Mouse (Mus musculus) brown adipose tissue, adult 24 weeks (tissue): ENCODE data around the gene Trim60. TPM values are rescaled to one million over a fixed set of nuclear protein-coding genes. Genes with fewer than 3 reads are reported as not detected.
A peak's percentile ranks its signal among the peaks of the same experiment; 100 is the strongest.

Experiments used
- H3K27ac ChIP-seq: fragments of 200-500 bp; replicated peaks from 2 replicates; pipeline ENCODE4 v1.5.1; 2012; ENCODE audit warnings: low read depth, mild to moderate bottlenecking, low read length
- H3K4me1 ChIP-seq: fragments of 200-500 bp; 2 replicates; pipeline ENCODE4 v1.6.1; 2012; ENCODE audit warnings: low read length, mixed read lengths; ENCODE audit not compliant: control insufficient read depth, insufficient read depth, insufficient read length
- H3K4me3 ChIP-seq: fragments of 200-500 bp; 2 replicates; pipeline ENCODE4 v1.5.1; 2012; ENCODE audit warnings: low read depth, mild to moderate bottlenecking, low read length, moderate library complexity; ENCODE audit not compliant: insufficient read depth
- polyA plus RNA-seq: library from polyadenylated mRNA; stranded (reverse); fragments of >200 nt; gene quantifications from 2 replicates; pipeline ENCODE4 v1.2.4, GENCODE M21; 2012; ENCODE audit not compliant: missing spikeins, insufficient read depth, insufficient read length

Trim60 gene
- not detected in 2 replicates for polyA plus RNA-seq

DNA sequence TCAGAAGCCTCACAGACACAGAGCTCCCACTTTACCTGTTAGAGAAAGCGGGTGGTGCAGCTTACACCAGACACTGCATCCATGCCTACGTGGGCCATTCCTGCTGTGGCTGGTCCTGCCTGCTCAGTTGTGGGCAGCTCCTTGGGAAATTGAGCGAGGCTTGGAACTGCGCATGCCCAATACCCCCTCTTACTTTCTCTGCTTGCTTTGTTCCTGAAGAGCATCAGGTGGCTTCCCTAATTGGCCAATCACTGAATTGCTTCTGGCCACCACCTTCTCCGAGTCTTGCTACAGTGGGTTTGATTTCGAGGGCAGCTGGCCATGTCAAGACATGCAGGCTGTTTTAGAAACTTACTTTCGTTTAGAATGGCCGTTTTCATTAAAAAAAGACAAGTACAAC lies at the start of gene Trim60, which contains the start of gene Trim61:
Trim60 (minus strand) TSS at position 162 of the 400 bp plus-strand sequence.
Trim61 (minus strand) TSS at position 101 of the 400 bp plus-strand sequence.
- Histone ChIP-seq H3K27ac (no peak within 1 kb of the TSS), H3K4me3 (no peak within 1 kb of the TSS), H3K4me1 (no peaks in the 10 kb centered on the region)

DNA sequence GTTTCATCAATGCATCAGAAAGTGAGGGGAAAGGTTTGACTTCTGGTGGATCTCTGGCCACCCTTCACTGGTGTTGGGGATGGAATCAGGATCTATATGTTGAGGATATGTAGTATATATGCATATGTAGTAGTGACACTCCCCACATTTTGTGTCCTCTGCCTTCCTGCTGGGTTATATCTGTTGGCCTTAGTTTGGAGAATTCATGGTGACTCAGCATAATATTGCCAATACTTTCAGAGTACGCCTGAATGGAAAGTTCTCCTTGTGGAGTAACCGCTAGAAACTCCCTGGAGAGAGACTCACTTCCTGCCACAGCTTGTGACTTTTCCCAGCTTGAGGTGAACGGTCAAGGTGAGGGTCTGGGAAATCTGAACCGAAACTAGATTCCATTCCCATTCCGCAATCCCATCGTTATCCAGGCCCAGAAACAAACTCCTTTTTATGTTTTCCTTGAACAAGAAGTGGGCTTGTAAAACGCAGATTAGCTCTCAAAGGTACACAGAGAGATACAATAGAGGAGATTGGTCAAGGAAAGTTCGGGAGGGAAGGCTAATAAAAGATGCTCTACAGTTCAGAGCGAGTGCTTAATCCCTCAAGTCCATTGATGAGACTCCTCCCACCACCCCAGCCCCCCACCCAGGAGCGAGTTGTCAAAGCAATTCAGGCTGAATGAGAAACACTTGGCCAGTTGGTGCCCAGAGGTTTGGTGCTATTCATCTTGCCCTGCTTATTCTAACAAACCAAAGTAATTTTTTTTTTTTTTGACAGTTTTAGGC lies 49.5 kb upstream of the Trim60 start:
- Histone ChIP-seq H3K4me3 (peak overlapping the region; percentile 34), H3K27ac (peak overlapping the region; percentile 90), H3K4me1 (no peaks in the 10 kb centered on the region)

DNA sequence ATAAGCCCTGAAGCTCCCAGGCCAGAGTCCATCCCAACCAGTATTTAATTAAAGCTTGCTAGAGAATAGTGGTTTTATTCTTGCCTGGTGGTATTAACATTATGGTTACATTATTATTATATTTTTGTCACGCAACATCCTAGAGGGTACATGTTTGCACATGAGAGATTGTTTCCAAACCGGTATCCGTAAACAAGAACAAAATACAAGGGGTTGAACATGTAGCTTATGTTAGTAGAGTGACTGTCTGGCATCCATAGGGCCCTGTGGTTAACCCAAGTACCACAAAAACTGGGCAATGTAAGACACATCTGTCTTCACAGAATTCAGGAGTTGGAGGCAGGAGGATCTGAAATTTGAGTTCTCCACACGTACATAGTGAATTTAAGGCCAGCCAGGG lies 48.6 kb upstream of the Trim60 start:
- no peak overlapping the region for H3K4me3 ChIP-seq
- no peak overlapping the region for H3K27ac ChIP-seq
- H3K4me1 ChIP-seq = no peaks in the 10 kb centered on the region

DNA sequence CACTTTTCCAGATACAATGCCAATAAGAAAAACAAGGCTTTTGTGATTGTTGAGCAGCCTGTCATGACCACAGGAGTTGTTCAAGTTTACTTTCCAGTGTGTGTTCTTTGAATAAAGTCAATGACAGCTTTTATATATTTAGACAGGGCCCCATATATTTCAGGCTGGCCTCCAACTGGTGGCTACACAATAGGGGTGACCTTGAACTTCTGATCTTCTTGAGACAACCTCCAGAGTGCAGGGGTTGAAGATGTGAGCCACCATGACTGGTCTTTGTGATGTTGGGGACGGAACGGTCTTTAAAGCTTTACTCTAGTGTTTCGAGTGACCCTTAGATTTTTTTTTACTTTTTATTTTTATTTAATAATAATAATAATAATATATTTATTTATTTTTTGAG lies 47.2 kb upstream of the Trim60 start:
- H3K4me3 ChIP-seq = no peak overlapping the region
- H3K4me1 ChIP-seq = no peaks in the 10 kb centered on the region
- no peak overlapping the region for H3K27ac ChIP-seq

DNA sequence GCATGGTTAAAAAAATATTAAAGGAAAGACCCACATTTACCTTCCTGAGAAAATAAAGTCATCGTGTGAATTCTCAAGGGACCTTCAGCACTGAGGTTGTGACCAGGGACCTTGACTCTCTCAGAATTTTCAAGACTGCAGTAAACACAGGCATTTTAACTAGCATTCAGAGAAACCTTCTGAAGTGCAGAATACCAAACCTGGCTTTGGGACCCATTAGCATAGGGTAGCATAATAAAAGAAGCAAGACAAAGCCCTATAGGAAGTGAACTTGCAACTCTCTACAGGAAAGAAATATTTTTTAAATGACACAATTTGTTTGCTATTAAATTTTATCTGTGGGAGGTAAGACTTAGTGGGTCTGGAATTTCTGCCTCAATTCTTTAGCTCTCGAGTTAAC lies 45.7 kb upstream of the Trim60 start:
- no peak overlapping the region for H3K27ac ChIP-seq
- H3K4me3 ChIP-seq = no peak overlapping the region
- H3K4me1 ChIP-seq = no peaks in the 10 kb centered on the region

DNA sequence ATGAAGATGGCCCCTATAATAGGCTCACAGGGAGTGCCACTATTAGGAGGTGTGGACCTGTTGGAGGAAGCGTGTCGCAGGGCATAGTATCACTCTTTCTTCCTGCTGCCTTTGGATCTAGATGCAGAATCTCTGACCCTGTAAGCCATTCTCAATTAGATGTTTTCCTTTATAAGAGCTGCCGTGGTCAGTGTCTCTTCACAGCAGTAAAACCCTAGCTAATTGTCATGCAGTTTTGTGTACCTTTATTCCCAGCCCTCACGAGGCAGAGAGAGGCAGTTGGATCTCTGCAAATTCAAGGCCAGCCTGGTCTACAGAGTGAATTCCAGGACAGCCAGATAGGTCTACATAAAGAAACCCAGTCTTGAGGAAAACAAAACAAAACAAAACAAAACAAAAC lies 43.8 kb upstream of the Trim60 start:
- Histone ChIP-seq H3K27ac (no peak overlapping the region), H3K4me1 (no peaks in the 10 kb centered on the region), H3K4me3 (no peak overlapping the region)

DNA sequence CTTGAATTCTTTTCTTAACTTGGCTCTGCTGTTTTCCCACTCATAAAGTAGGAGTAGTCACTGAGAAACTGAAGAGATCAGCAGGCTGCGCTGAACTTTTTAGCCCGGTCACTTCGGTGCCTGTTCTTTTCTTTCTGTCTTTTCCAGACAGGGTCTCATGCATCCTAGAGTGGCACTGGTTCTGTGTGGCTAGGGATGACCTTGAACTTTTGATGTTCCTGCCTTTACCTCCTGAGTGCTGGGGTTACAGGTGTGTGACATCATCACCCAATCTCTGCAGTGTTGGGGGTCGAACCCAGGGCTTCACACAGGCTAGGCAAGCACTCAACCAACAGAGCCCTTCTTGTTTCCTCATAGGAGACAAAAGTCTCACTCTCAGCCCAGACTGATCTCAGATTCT lies 38.3 kb upstream of the Trim60 start:
- Histone ChIP-seq H3K4me1 (no peaks in the 10 kb centered on the region), H3K4me3 (no peak overlapping the region), H3K27ac (no peak overlapping the region)

DNA sequence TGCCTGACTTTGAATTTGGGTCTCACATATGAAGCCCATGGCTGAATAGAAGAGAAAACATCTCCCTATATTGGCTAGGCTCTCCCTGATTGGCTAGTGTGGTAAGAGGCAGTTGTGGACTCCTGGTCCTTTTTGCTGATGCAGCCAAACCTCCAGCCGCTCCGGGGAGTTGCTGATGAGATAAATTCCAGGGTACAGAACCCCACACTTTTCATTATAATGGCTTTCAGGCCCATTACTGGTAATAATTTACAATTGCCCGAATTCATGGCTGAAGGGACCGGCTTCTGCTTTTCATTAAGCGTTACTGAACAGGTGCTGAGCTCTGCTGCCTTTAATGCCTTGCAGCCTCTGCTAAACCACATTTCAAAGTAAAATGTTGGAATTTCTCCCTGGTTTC lies 35.6 kb upstream of the Trim60 start:
- no peak overlapping the region for H3K27ac ChIP-seq
- H3K4me3 ChIP-seq = no peak overlapping the region
- H3K4me1 ChIP-seq = no peaks in the 10 kb centered on the region

DNA sequence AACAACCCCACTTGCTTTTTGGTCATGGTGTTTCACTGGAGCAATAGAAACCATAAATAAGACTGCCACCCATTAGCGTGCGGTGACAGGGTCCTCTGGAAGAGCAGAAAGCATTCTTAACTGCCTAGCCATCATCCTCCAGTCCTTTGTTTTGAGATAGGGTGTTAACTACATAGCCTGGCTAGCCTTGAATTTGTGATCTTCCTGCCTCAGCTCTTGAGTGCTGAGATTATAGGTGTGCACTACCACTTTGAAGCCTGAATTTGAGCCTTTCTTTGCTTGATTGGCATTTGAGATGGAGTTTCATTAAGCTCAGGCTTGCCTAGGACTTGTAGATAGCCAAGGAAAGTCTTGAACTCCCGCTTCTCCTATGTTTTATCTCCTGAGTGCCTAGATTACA lies 35.2 kb upstream of the Trim60 start:
- H3K27ac ChIP-seq = no peak overlapping the region
- no peaks in the 10 kb centered on the region for H3K4me1 ChIP-seq
- no peak overlapping the region for H3K4me3 ChIP-seq

DNA sequence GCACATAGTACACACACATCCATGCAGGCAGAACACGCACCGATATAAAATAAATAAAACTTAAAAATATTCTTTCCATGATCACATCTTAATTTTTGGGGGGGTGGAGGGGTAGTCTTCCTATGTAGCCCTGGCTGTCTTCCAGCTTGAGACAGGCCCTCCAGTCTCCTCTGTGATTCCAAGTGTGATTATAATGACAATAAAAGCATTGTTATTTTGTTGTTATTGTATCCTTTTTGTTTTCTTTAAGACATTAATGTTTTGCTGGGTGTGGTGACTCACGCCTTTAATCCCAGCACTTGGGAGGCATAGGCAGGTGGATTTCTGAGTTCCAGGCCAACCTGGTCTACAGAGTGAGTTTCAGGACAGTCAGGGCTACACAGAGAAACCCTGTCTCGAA lies 29.4 kb upstream of the Trim60 start:
- Histone ChIP-seq H3K4me1 (no peaks in the 10 kb centered on the region), H3K4me3 (no peak overlapping the region), H3K27ac (no peak overlapping the region)

DNA sequence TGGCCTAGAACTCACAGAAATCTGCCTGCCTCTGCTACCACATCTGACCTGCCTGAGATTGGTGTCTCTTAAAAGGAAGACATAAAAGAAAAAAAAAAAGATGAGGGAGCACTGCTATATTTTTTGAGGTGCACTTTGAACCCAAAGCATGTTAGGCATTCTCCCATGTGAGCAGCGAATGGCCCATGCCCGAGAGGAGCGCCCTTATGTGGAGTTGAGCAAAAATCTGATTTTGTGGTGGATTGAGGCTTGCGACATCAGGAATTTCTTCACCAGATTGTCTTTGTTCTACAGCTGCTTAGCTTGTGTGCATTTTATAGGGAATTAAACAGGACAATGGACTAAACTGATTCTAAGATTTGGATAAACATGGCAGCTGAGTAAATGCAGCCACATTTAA lies 28.8 kb upstream of the Trim60 start:
- Histone ChIP-seq H3K27ac (no peak overlapping the region), H3K4me3 (no peak overlapping the region), H3K4me1 (no peaks in the 10 kb centered on the region)

DNA sequence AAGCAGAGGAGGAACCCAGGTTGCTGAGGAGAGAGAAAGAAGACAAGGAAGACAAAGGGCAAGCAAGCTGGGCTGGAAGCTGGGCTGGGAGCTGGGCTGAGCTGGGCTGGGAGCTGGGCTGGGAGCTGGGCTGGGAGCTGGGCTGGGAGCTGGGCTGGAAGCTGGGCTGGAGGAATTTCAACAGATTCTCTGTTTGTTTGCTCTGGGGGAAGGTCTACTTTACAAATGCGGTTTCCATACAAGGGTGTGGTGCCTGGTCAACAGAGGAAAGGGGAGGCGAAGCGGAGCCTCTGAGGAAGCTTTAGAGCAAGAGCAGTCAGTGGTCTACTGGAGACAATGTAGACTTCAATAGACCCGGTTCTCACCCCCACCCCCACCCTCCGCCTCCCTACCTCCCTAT lies 28.2 kb upstream of the Trim60 start:
- no peaks in the 10 kb centered on the region for H3K4me1 ChIP-seq
- no peak overlapping the region for H3K27ac ChIP-seq
- no peak overlapping the region for H3K4me3 ChIP-seq

DNA sequence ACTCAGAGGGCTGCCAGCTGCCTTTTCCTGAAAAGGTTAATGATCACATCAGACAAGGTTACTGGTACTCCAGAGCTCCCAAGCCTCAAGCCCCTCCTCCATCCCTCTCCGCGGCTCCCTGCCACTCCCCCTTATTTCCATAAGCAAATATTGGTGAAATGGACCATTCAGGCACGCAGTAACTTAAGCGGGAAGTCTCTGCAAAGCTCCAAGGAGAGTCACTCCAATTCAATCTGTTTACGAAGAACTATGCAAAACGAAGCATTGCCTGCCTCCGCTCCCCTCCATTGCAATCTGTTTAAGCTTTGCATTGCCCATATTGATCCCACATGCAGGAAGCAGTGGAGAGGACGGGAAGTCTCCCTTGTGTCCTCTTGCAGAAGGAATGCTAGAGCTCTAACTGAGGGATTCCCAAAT lies 18.7 kb upstream of the Trim60 start, which contains the start of gene Apela:
Apela (minus strand) TSS at position 220 of the 417 bp plus-strand sequence.
- Histone ChIP-seq H3K27ac (no peak within 1 kb of the TSS), H3K4me1 (no peaks in the 10 kb centered on the region), H3K4me3 (peak within 1 kb of the TSS; percentile 30; the same call in 1 of the 2 replicates)

DNA sequence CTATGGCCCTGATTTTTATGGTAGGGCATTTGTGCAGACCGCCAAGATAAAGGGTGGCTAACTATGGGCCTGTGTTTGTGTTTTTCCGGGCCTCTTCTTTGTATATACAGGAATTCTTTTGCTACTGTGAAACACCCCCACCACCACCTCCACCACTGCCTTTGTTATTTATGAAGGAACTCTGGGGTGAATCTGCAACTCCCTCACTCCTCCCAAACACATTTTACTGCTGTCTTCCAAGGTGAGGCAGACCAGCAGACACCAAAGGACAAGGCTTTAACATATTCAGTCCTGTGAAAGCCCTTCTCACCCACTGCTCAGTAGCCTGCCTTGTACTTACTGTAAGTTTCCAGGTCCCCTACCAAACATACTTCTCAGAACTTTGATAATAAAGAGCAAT lies 15.8 kb upstream of the Trim60 start:
- H3K4me1 ChIP-seq = no peaks in the 10 kb centered on the region
- no peak overlapping the region for H3K27ac ChIP-seq
- H3K4me3 ChIP-seq = no peak overlapping the region

DNA sequence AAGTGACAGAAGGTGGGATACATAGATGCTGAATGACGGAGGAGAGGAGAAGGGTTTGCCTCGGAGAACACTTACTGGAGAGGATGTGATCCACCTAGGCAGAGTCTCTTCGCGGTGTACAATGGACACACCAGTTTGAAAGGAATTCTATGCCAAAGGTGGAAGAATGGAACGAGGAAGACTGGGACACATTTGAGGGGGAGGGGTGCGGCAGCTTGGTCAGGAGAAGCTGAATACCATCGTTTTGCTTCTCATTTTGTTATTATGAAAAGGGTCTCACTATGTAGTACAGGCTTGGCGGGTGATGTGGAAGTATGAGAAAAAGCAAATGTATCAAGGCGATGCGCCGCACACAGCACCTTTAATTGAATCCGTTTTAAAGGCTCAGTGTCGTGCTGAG lies 14.7 kb upstream of the Trim60 start:
- H3K4me1 ChIP-seq = no peaks in the 10 kb centered on the region
- no peak overlapping the region for H3K27ac ChIP-seq
- H3K4me3 ChIP-seq = no peak overlapping the region

DNA sequence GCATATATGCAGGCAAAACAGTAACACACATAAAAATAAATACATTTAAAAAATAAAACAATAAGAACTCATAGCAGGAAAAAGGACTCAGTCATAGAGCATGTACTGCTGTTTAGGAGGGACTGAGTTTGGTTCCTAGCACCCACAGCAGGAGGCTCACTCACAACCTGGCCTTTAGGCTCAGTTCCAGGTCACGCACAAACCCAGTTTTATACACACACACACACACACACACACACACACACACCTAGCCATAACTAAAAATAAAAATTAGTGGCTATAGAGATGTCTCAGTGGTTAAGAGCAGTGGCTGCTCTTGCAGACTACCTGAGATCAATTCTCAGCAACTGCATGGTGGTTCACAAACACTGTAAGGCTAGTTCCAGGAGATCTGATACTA lies 13.7 kb upstream of the Trim60 start:
- Histone ChIP-seq H3K4me1 (no peaks in the 10 kb centered on the region), H3K4me3 (no peak overlapping the region), H3K27ac (no peak overlapping the region)
